ENCODE assay signal across 8 mouse cellular contexts in genomic region chr14:57386758-57387561, GRCm38 (mm10). TPM values are rescaled to one million over a fixed set of nuclear protein-coding genes. Genes with fewer than 3 reads are reported as not detected.
DNase-seq lines count a peak whose midpoint lies in the region; ATAC-seq and TF ChIP-seq lines count a peak whose summit lies in the region.
"Had no signal": no experiment of that assay in that cellular context is flagged by ENCODE, and none has a peak within 500 bp of the region (broad histone marks: within the 10 kb centered on the region; RNA-seq: fewer than 3 reads in every experiment).

No protein-coding gene starts in this region.

- H3K4me1 ChIP-seq in heart, embryonic 13.5 days, result peaks cover 9% of the 10 kb centered on the region
- 0 out of 2 replicates have a peak, but pooled peaks cover 3% of the 10 kb centered on the region for H3K4me1 ChIP-seq in kidney, postnatal 0 days (replicated peaks; ENCODE audit: insufficient read depth, low read length)
- H3K4me1 ChIP-seq in stomach, embryonic 15.5 days, result no peaks in the 10 kb centered on the region
- H3K4me1 ChIP-seq in forebrain, embryonic 11.5 days (replicated peaks; ENCODE audit: control insufficient read depth, insufficient read depth, low read length), result no peaks in the 10 kb centered on the region
- H3K4me1 ChIP-seq: hindbrain, embryonic 15.5 days had no signal

- DNase-seq in ovary, adult 18-20 months (ENCODE audit: low spot score), result peak; percentile 15
- DNase-seq in ovary, postnatal 14 days (ENCODE audit: low spot score), result no peak
- peak; percentile 67 for DNase-seq in kidney, postnatal 0 days (ENCODE audit: low spot score)
- no peak for DNase-seq in forebrain, embryonic 11.5 days (ENCODE audit: low spot score)
- DNase-seq in MN1 (ENCODE audit: low spot score), result no peak

- no peaks in the 10 kb centered on the region for H3K36me3 ChIP-seq in heart, embryonic 13.5 days
- no peaks in the 10 kb centered on the region for H3K36me3 ChIP-seq in kidney, postnatal 0 days (ENCODE audit: insufficient read depth, low read length)
- no peaks in the 10 kb centered on the region for H3K36me3 ChIP-seq in stomach, embryonic 15.5 days
- no peaks in the 10 kb centered on the region for H3K36me3 ChIP-seq in forebrain, embryonic 11.5 days (ENCODE audit: control insufficient read depth, insufficient read depth, low read length)
- H3K36me3 ChIP-seq: hindbrain, embryonic 15.5 days had no signal

- no peaks in the 10 kb centered on the region for H3K27me3 ChIP-seq in heart, embryonic 13.5 days (replicated peaks)
- no peaks in the 10 kb centered on the region for H3K27me3 ChIP-seq in kidney, postnatal 0 days (ENCODE audit: insufficient read depth, low read length)
- no peaks in the 10 kb centered on the region for H3K27me3 ChIP-seq in stomach, embryonic 15.5 days (replicated peaks)
- H3K27me3 ChIP-seq in forebrain, embryonic 11.5 days (ENCODE audit: control insufficient read depth, insufficient read depth, low read length), result no peaks in the 10 kb centered on the region
- H3K27me3 ChIP-seq: hindbrain, embryonic 15.5 days had no signal

- TF ChIP-seq CTCF in kidney, postnatal 0 days (IDR thresholded peaks at IDR 0.05; ENCODE audit: low read depth), result no peak

- H3K9me3 ChIP-seq in heart, embryonic 13.5 days, result no peaks in the 10 kb centered on the region
- no peaks in the 10 kb centered on the region for H3K9me3 ChIP-seq in kidney, postnatal 0 days (replicated peaks; ENCODE audit: low read length)
- H3K9me3 ChIP-seq in stomach, embryonic 15.5 days, result no peaks in the 10 kb centered on the region
- no peaks in the 10 kb centered on the region for H3K9me3 ChIP-seq in forebrain, embryonic 11.5 days (ENCODE audit: control insufficient read depth, low read length)
- H3K9me3 ChIP-seq: hindbrain, embryonic 15.5 days had no signal

- ATAC-seq in heart, embryonic 13.5 days (ENCODE audit: extremely low read depth, insufficient number of reproducible peaks, low FRiP score, low TSS enrichment), result no peak
- ATAC-seq in kidney, postnatal 0 days (replicated peaks; ENCODE audit: low FRiP score, low read depth), result peak; percentile 66
- peak; percentile 53; the same call in 1 of the 2 replicates for ATAC-seq in stomach, embryonic 15.5 days (ENCODE audit: insufficient read depth, low FRiP score, low read depth)
- no peak for ATAC-seq in forebrain, embryonic 11.5 days (replicated peaks; ENCODE audit: low FRiP score)

- no peak overlapping the region for H3K4me3 ChIP-seq in heart, embryonic 13.5 days
- no peak overlapping the region for H3K4me3 ChIP-seq in kidney, postnatal 0 days (replicated peaks; ENCODE audit: low read depth, low read length)
- H3K4me3 ChIP-seq in stomach, embryonic 15.5 days (replicated peaks), result no peak overlapping the region
- no peak overlapping the region for H3K4me3 ChIP-seq in forebrain, embryonic 11.5 days (ENCODE audit: low read depth, low read length)
- H3K4me3 ChIP-seq: hindbrain, embryonic 15.5 days had no signal

- H3K27ac ChIP-seq in heart, embryonic 13.5 days (replicated peaks), result peak overlapping the region; percentile 62
- H3K27ac ChIP-seq in kidney, postnatal 0 days, result peak overlapping the region; percentile 13; the same call in 1 of the 2 replicates
- H3K27ac ChIP-seq in stomach, embryonic 15.5 days, result peak overlapping the region; percentile 35; the same call in 1 of the 2 replicates
- no peak overlapping the region for H3K27ac ChIP-seq in forebrain, embryonic 11.5 days (ENCODE audit: low read depth, low read length)
- H3K27ac ChIP-seq: hindbrain, embryonic 15.5 days had no signal

- H3K9ac ChIP-seq in heart, embryonic 13.5 days, result no peak overlapping the region
- H3K9ac ChIP-seq in kidney, postnatal 0 days (ENCODE audit: low read depth, low read length), result no peak overlapping the region
- no peak overlapping the region for H3K9ac ChIP-seq in stomach, embryonic 15.5 days
- no peak overlapping the region for H3K9ac ChIP-seq in forebrain, embryonic 11.5 days (ENCODE audit: low read length)
- H3K9ac ChIP-seq: hindbrain, embryonic 15.5 days had no signal

- 44% methylated on average over 14 of the region's 14 CpGs for WGBS in heart, embryonic 13.5 days
- 43% methylated on average over 14 of the region's 14 CpGs for WGBS in kidney, postnatal 0 days
- WGBS in stomach, embryonic 15.5 days, result 56% methylated on average over 14 of the region's 14 CpGs
- 68% methylated on average over 14 of the region's 14 CpGs for WGBS in forebrain, embryonic 11.5 days

- peak overlapping the region; percentile 34 for H3K4me2 ChIP-seq in heart, embryonic 13.5 days
- H3K4me2 ChIP-seq in kidney, postnatal 0 days (ENCODE audit: low read length), result no peak overlapping the region
- no peak overlapping the region for H3K4me2 ChIP-seq in stomach, embryonic 15.5 days
- no peak overlapping the region for H3K4me2 ChIP-seq in forebrain, embryonic 11.5 days (ENCODE audit: low read depth, low read length, severe bottlenecking)
- H3K4me2 ChIP-seq: hindbrain, embryonic 15.5 days had no signal

RNA-seq across cellular contexts. Expression of gene Cryl1, which starts 11.4 kb away (rescaled TPM):
- polyA plus RNA-seq in heart, embryonic 13.5 days (2015; fragmentation: Nextera tagmentation; extraction: Ambion mirVana), result 12.1 and 15.6 TPM in 2 replicates
- 100 and 105 TPM in 2 replicates for polyA plus RNA-seq in kidney, postnatal 0 days (2015; fragmentation: Nextera tagmentation; extraction: Ambion mirVana)
- 37.6 and 44.5 TPM in 2 replicates for polyA plus RNA-seq in stomach, embryonic 15.5 days (2015; fragmentation: Nextera tagmentation; extraction: Ambion mirVana)
- polyA plus RNA-seq in forebrain, embryonic 11.5 days (2014; fragmentation: Nextera tagmentation; extraction: Ambion mirVana), result 7.4 and 8.2 TPM in 2 replicates

RNA-seq across cellular contexts. Expression of gene Ift88, which starts 36.9 kb away (rescaled TPM):
- polyA plus RNA-seq in heart, embryonic 13.5 days (2015; fragmentation: Nextera tagmentation; extraction: Ambion mirVana), result 5.3 and 6.1 TPM in 2 replicates
- 9.3 and 10.8 TPM in 2 replicates for polyA plus RNA-seq in kidney, postnatal 0 days (2015; fragmentation: Nextera tagmentation; extraction: Ambion mirVana)
- 11.3 and 12.8 TPM in 2 replicates for polyA plus RNA-seq in stomach, embryonic 15.5 days (2015; fragmentation: Nextera tagmentation; extraction: Ambion mirVana)
- polyA plus RNA-seq in forebrain, embryonic 11.5 days (2014; fragmentation: Nextera tagmentation; extraction: Ambion mirVana), result 15.5 and 17.4 TPM in 2 replicates

Comparison
In these comparisons a context has a peak if more than half of its experiments do, and no peak if none do; other contexts are left out.
1. DNase-seq: peak in ovary, adult 18-20 months (single experiment) and kidney, postnatal 0 days (single experiment); none in ovary, postnatal 14 days (single experiment), forebrain, embryonic 11.5 days (single experiment) and MN1 (single experiment).
2. ATAC-seq: peak in kidney, postnatal 0 days (single experiment) and stomach, embryonic 15.5 days (single experiment); none in heart, embryonic 13.5 days (single experiment) and forebrain, embryonic 11.5 days (single experiment).